Mouse (Mus musculus) urinary bladder, postnatal 10 days (tissue): Measurements from ENCODE around the gene Hmgcl.
"Not testable (repeated sequence)": the region's sequence is repeated elsewhere in the genome, so short reads cannot be mapped to it uniquely, and the experiment has no call there.

ENCODE experiments used
- DNase-seq: peaks from one replicate; pipeline ENCODE4 v3.0.0; 2022; ENCODE audit warnings: low spot score

The Hmgcl gene

GRCm38 (mm10) chr4:135926861-135927260, 19.4 kb upstream of the Hmgcl start:
- no peak for DNase-seq

DNA sequence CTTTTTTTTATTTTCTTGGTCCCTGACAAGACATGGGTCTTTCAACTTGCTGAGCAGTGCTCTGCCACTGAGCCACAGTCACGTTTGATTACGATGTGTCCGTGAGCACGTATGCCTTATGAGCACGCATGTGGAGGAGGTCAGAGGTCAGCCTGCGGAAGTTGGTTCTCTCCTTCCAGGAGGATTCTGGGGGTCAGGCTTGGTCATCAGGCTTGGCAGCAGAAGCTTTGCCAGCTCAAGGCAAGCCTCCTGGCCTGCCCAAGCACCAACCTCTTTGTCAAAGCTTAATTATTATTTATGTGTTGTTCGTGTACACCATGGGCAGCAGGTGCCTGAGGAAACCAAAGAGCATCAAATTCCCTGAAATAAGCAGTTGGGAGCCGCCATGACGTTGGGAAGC, 17.9 kb upstream of the Hmgcl start:
- DNase-seq, result no peak

- DNase-seq, result no peak
These were observed 16.8 kb upstream of the Hmgcl start for GRCm38 (mm10) chr4:135929405-135929804.

DNA sequence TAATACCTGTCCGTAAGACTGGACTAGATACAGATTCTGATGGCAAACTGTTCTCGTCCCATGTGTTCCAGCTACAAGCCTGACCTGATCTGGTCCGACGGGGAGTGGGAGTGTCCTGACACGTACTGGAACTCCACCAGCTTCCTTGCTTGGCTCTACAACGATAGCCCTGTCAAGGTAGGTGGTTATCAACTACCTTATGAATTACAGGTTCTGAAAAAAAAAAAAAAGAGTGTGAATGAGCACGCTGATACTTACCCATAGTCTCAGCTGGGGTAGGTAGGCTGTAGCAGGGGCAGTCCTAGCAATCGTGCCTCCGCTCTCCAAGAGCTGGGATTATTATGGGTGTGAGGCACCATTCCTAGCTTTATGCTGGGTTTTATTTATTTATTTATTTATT, 16.4 kb upstream of the Hmgcl start:
- no peak for DNase-seq

DNA sequence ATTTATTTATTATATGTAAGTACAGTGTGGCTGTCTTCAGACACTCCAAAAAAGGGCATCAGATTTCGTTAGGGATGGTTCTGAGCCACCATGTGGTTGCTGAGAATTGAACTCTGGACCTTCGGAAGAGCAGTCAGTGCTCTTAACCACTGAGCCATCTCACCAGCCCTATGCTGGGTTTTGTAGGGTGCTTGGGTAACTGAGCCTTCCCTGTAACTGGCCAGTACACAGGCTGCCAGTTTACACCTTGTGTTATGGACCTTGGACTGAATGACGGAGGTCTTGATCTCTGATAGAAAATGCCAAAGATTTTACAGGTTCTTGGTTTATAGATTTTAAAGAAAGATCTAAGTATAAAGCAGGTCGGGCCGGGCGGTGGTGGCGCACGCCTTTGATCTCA, 16.0 kb upstream of the Hmgcl start:
- DNase-seq, result no peak

DNA sequence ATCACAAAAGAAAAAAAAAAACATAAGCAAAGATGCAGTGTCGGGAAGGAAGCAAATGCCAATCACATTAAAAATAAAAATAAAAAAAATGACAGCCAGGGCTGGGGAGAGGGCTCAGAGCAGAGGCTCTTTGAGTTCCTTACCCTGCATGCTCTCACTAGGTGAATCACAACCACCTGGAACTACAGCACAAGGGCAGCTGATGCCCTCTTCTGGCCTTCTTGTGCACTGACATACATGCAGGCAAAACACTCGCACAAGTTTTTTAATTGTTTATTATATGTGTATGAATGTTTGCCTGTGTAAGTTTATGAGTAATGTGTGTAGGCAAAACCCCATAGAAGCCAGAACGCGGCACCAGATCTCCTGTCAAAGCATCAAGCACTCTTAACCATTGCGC, 14.4 kb upstream of the Hmgcl start:
- DNase-seq, result no peak

DNA sequence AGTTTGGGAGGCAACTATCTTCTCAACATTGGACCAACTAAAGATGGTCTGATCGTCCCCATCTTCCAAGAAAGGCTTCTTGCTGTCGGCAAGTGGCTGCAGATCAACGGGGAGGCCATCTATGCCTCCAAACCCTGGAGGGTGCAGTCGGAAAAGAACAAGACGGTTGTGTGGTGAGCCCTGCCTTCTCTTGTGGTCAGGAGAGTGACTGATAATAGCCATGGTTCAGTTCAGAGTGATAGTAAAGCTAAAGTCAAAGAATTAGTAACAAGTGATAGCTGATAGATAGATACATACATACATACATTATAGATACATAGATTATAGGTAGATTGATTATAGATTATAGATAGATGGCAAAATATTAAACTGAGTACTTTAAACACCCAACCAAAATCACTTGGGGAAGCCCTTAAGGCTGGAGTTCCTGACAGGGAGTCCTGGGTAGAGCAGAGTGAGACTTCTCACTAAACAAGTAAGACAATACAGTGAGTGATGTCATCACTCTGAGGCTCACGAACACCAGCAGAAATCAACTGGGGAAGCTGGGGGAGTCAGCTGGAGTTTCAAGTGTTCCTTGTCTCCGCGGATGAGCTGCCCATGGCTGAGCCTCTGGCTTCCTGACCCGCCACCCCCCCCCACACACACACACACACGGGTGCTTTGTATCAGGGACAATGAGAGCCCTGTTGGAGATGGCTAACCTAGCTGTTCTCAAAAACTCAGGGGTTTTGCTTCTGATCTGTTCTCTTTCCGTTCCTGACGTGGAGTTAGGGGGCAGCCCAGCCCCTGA, 11.3 kb upstream of the Hmgcl start:
- DNase-seq, result no peak

GRCm38 (mm10) chr4:135935502-135935901, 10.7 kb upstream of the Hmgcl start:
- no peak for DNase-seq

DNA sequence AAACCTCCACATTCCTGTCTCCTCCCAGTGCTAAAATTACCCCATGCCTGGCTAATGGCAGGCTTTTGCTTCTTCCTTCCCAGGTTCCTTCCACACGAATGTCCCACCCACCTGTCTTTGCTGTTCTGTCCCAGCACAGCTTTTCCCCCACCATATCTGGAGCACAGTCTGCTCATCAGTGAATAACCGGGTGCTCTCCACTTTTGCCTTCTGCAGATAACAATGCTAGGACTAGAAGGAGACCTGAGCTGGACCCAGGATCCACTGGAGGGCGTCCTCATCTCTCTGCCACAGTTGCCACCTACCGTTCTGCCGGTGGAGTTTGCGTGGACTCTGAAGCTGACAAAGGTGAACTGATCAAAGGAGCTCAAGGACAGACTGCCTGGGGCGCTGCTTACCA, 7.4 kb upstream of the Hmgcl start:
- no peak for DNase-seq

DNA sequence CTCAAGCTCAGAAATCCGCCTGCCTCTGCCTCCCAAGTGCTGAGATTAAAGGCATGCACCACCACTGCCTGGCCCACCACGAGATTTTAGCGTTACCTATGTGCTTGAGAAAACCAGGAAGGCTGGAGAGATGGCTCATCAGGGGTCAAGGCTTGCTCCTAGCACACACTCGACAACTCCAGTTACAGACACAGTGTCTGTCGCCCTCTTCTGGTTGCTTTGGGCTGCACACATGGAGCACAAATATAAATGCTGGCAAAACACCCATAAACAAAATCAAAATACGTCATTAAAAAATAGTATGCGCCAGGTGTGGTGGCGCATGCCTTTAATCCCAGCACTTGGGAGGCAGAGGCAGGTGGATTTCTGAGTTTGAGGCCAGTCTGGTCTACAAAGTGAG, 5.2 kb upstream of the Hmgcl start:
- not testable (repeated sequence) for DNase-seq

DNA sequence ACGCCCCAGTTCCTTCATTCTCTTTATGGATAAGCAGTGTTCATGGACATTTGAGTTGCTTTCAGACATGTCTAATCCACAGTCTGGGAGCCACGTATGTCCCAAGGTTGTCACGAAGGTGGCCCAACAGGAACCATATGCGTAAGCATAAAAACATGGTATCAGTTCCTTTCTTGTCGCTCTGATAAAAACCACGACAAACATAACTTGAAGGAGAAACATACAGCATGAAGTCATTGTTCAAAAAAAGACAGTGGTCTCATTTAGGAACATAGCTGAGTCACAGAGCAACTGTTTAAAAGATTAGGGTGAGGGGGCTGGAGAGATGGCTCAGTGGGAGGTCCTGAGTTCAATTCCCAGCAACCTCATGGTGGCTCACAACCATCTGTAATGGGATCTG, 4.1 kb upstream of the Hmgcl start:
- DNase-seq, result no peak

DNA sequence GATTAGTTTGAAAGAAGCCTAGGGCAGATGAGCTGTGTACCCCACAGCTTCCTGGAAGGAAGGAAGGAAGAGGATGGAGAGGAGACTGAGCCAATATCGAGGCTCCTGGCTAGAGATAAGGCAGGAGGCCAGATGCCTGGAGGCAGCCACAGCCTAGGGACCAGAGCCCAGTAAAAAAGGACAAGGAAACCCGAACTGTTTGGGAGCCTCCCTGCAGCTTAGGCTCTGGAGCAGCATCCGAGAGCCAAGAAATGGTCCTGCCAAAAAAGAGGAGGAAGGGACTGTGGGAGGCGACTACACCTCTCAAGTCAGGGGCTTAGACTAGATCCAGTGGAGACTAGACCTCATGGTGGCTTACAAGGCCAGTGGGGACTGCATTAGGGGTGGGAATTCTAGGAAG, 2.9 kb upstream of the Hmgcl start:
- DNase-seq, result no peak

DNA sequence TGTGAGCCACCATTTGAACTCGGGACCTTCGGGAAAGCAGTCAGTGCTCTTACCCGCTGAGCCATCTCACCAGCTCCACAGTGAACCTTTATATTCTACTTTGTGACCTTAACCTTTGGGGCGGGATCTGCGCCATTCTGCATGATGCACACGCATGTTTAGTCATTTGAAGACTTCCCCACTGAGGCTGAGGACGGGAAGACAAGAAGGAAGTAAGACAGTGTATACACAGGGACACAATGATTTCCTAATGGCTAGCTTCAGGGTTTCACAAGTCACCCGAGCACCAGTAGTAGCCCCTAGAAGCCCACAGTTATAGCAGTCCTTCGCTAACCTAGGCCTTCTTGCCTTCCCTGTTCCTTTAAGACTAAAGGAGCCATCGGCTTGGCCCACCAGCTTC, 542 bp upstream of the Hmgcl start:
- DNase-seq, result no peak

DNA sequence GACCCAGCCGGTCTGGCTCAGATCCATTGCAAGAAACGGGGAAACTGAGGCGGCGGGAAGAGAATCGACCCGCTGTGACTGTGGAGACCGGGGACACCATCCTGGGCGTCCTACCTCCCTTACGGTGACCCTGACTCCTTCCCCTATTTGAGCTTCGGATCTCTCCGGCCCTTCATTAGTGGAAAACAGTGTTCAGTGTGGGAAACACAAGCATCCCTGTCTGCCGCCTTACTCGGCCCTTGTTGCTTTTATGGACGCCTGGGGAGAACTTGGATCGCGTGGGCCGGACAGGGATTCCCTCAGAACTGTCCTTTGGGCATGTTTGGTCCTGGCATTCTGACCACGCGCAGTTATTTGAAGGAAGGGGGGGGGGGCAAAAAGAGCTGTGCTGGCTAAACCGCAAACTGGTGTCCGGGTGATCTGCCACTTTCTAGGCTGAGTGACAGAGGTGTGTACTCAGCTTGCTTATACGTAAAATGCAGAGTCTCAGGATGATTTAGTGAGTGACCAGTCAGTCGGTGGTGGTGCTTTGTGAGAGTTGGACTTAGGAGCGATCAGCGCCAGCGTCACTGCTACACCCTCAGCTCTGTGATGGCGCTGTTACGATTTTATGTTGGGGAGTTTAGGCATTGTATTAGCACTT, 532 bp downstream of the Hmgcl start:
- no peak for DNase-seq

GRCm38 (mm10) chr4:135948142-135948541, 1.9 kb downstream of the Hmgcl start:
- no peak for DNase-seq

DNA sequence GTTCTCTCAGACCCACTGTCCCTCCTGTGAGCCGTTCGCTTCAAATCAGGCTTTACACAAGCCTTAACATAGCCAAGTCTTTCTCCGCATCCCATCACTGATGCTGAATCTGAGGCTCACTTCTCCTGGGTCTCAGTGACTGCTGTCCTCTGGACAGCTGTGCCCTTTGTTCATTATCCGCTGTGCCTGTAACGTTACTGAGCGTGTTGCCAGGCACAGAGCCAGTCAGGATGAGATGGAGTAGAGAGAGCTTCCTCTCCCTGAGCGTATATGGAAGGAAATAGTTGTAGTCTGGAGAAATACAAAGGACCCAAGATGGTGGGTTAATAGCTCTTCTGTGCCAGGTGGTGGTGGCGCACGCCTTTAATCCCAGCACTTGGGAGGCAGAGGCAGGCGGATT, 3.2 kb downstream of the Hmgcl start:
- no peak for DNase-seq

GRCm38 (mm10) chr4:135949911-135950310, 3.7 kb downstream of the Hmgcl start:
- no peak for DNase-seq

DNA sequence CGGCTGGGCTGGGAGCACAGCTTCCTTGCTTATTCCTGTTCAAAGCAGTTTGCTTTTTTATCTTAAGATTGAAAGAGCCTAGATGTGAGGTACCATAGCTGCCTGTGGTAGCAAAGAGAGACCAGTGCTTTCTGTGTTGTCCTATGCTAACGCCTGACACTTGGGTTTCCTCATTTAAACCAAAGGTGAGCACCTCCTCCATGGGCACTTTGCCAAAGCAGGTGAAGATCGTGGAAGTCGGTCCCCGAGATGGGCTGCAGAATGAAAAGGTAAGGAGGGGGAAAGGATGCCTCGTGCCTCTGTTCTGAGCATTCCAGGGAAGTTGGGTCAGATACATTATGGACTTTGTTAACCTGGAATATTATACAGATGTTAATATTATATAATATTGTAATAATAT, 4.1 kb downstream of the Hmgcl start:
- no peak for DNase-seq

- DNase-seq, result no peak
These were observed 5.3 kb downstream of the Hmgcl start for GRCm38 (mm10) chr4:135951505-135951904.

- DNase-seq, result no peak
These were observed 6.9 kb downstream of the Hmgcl start for GRCm38 (mm10) chr4:135953179-135953578.

DNA sequence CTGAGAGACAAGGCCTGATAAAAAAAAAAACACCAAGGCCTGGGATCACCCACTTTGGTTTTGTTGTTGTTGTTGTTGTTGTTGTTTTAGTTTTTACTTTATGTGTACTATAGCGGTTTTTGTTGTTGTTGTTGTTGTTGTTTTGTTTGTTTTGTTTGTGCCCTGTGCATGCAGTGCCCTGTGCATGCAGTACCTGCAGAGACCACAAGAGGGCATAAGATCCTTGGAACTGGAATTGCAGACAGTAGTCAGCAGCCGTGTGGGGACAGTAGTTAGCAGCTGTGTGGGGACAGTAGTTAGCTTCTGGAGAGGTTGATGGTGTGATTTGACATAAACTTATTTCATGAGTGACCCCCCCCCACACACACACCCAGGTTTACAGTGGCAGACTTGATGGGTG, 8.0 kb downstream of the Hmgcl start:
- peak; percentile 59 for DNase-seq

DNA sequence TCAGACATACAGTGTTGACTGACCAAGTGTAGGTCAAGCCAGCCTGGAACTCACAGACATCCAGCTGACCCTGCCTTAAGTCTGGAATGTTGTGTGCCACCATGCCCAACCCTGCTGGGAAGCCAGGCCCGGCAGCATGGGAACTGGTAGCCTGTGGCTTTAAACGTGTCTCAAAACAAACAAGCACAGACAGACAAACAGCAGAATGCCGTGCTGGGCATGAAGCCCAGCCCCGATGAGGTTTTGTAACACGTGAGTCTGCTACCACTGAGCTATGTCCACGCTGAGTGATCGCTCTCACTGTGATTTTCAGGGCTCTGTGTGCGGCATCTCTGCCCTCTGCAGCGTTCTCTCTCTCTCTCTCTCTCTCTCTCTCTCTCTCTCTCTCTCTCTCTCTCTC, 9.6 kb downstream of the Hmgcl start:
- DNase-seq, result no peak

DNA sequence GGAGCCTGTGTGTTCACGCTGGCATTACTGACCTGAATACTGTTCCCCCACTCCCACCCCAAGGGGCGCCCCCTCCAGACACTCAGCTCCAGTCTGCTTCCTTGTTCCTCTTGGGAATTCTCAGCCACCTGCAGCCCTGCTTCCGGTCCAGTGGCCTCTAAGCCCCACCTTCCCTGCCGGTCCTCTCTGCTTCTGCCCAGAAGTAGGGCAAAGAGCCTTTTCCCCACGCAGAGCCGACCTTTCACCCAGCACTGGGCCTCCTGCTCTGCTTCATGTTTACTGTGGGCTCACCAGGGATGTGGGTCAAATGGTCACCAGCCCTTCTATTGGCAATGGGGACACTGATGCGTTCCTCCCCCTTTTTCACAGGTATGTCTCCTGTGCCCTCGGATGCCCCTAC, 12.1 kb downstream of the Hmgcl start:
- DNase-seq, result no peak

DNA sequence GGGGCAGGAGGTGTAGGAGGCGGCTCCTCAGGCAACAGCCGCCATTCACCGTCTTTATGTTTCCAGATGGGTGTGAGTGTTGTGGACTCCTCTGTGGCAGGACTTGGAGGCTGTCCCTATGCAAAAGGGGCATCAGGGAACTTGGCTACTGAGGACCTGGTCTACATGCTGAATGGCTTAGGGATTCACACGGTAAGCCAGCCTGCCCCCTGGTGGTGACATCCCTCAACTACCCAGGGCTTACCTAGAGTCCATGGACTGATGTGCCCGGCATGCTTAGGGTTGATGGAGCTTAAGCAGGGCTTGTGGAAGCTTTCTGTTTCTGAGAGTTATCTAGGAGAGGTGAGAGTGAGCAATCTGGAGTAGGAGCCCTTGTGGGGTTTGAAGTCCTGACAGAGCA, 14.5 kb downstream of the Hmgcl start:
- no peak for DNase-seq
